Mouse (Mus musculus): ENCODE measurements around the gene Btbd16. TPM values are rescaled to one million over a fixed set of nuclear protein-coding genes. Genes with fewer than 3 reads are reported as not detected.

Btbd16 gene
- polyA plus RNA-seq, 1 experiment from 2014 or later, result not detected

DNA sequence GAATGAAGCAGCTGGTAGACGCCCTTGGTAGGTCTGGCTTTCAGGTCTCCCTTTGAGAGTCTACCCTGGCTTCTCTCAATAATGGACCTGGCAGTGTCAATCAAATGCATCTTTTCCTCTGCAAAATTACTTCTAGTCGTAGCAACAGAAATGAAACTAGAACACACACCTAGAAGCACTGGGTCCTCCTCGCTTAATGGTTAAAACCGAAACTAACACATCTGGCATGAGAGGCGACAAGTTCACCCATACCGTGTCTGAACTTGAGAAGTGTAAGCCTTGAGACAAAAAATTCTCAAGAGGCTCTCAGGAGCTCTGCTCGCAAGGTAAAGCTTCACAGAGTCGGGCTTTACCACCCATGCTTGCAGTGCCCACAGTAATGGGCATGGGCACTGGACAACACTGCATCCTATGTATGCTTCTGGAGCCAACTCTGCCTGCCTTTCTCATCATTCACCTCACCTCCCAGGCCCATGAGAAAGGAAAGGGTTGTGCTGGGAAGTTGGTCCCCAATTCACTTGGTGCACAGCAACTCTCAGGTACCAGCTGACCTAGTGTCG is 54.1 kb downstream of the Btbd16 start:
- H3K27me3 ChIP-seq (replicated peaks), result no peaks in the 10 kb centered on the region
- no peak overlapping the region for H3K4me2 ChIP-seq
- H3K27ac ChIP-seq, result no peak overlapping the region
- ATAC-seq (replicated peaks), result no peak
- no peaks in the 10 kb centered on the region for H3K4me1 ChIP-seq
- H3K9me3 ChIP-seq, result no peaks in the 10 kb centered on the region
- 90% methylated on average over 9 of the region's 9 CpGs for WGBS
- no peak overlapping the region for H3K4me3 ChIP-seq
- H3K9ac ChIP-seq, result no peak overlapping the region
- no peaks in the 10 kb centered on the region for H3K36me3 ChIP-seq (replicated peaks)

- Histone ChIP-seq H3K27ac (no peak overlapping the region), H3K36me3 (replicated peaks) (no peaks in the 10 kb centered on the region), H3K27me3 (replicated peaks) (no peaks in the 10 kb centered on the region), H3K9me3 (no peaks in the 10 kb centered on the region), H3K4me1 (no peaks in the 10 kb centered on the region), H3K4me2 (no peak overlapping the region), H3K4me3 (no peak overlapping the region), H3K9ac (no peak overlapping the region)
- ATAC-seq (replicated peaks), result no peak
- WGBS, result 87% methylated on average over 10 of the region's 10 CpGs
These were observed 54.6 kb downstream of the Btbd16 start for GRCm38 (mm10) chr7:130828475-130828874.

- WGBS, result 90% methylated on average over 5 of the region's 5 CpGs
- Histone ChIP-seq H3K9me3 (no peaks in the 10 kb centered on the region), H3K4me2 (no peak overlapping the region), H3K4me3 (no peak overlapping the region), H3K27ac (no peak overlapping the region), H3K36me3 (replicated peaks) (no peaks in the 10 kb centered on the region), H3K27me3 (replicated peaks) (no peaks in the 10 kb centered on the region), H3K9ac (no peak overlapping the region), H3K4me1 (peaks cover 15% of the 10 kb centered on the region)
- no peak for ATAC-seq (replicated peaks)
These were observed 57.7 kb downstream of the Btbd16 start for GRCm38 (mm10) chr7:130831586-130831985.

- Histone ChIP-seq H3K4me1 (peaks cover 28% of the 10 kb centered on the region), H3K9ac (no peak overlapping the region), H3K4me3 (no peak overlapping the region), H3K27me3 (replicated peaks) (no peaks in the 10 kb centered on the region), H3K27ac (no peak overlapping the region), H3K36me3 (replicated peaks) (no peaks in the 10 kb centered on the region), H3K4me2 (peak overlapping the region; percentile 25), H3K9me3 (no peaks in the 10 kb centered on the region)
- 10% methylated on average over 20 of the region's 21 CpGs for WGBS
- ATAC-seq (replicated peaks), result peak; percentile 95
These were observed 60.4 kb downstream of the Btbd16 start for GRCm38 (mm10) chr7:130834299-130834698.

DNA sequence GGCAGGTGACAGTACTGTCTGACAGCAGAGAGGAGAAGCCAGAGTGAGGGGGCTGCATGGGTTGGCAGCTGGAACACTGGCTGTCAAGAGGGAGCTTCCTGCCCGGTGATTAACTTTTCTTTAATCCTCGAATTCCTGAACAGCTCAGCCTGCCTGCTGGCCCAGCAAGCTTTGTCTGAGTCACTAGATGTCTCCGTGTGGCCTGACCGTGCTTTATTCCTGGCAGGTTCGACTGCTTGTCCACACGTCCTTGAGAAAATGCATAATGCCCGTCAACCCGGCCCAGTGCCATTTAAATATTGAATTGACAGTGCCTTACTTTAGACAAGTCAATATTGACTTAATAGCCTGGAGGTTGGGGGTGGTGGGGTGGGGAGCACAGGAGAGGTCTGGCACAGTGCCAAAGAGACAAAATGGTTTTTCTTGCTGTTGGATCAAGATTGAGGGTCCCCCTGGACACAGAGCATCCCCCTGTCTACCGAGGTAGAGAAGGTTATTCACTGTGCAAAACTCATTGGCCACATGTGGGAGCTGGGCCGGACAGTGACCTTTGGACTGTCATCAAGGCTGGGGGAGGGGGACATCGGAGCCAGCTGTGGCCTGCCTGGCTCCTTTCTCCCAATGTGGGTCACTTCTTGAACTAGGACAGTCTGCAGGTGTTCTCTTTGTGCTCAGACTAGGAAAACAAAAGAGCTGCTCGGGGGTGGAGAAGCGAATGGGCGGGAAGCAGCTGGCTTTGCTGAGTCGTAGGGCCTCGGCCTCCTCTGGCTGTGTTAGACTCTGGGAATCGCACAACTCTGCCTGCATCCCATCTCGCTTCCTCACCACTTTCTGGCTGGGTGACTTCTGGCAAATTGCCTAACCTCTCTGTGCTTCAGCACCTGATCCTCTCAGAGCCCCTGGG is 61.3 kb downstream of the Btbd16 start:
- H3K36me3 ChIP-seq (replicated peaks), result no peaks in the 10 kb centered on the region
- peak overlapping the region; percentile 10; the same call in 1 of the 2 replicates for H3K4me2 ChIP-seq
- peaks cover 28% of the 10 kb centered on the region for H3K4me1 ChIP-seq
- 8% methylated on average over 18 of the region's 18 CpGs for WGBS
- ATAC-seq (replicated peaks), result no peak
- H3K9ac ChIP-seq, result no peak overlapping the region
- no peaks in the 10 kb centered on the region for H3K27me3 ChIP-seq (replicated peaks)
- H3K9me3 ChIP-seq, result no peaks in the 10 kb centered on the region
- H3K27ac ChIP-seq, result 0 out of 2 replicates have a peak overlapping the region, but pooled peaks have one; percentile 6
- no peak overlapping the region for H3K4me3 ChIP-seq

GRCm38 (mm10) chr7:130836066-130836465 is 62.2 kb downstream of the Btbd16 start:
- no peak for ATAC-seq (replicated peaks)
- H3K4me1 ChIP-seq, result peaks cover 28% of the 10 kb centered on the region
- H3K27ac ChIP-seq, result no peak overlapping the region
- no peak overlapping the region for H3K4me2 ChIP-seq
- no peaks in the 10 kb centered on the region for H3K9me3 ChIP-seq
- H3K4me3 ChIP-seq, result no peak overlapping the region
- no peaks in the 10 kb centered on the region for H3K36me3 ChIP-seq (replicated peaks)
- 75% methylated on average over 9 of the region's 9 CpGs for WGBS
- H3K9ac ChIP-seq, result no peak overlapping the region
- H3K27me3 ChIP-seq (replicated peaks), result no peaks in the 10 kb centered on the region

DNA sequence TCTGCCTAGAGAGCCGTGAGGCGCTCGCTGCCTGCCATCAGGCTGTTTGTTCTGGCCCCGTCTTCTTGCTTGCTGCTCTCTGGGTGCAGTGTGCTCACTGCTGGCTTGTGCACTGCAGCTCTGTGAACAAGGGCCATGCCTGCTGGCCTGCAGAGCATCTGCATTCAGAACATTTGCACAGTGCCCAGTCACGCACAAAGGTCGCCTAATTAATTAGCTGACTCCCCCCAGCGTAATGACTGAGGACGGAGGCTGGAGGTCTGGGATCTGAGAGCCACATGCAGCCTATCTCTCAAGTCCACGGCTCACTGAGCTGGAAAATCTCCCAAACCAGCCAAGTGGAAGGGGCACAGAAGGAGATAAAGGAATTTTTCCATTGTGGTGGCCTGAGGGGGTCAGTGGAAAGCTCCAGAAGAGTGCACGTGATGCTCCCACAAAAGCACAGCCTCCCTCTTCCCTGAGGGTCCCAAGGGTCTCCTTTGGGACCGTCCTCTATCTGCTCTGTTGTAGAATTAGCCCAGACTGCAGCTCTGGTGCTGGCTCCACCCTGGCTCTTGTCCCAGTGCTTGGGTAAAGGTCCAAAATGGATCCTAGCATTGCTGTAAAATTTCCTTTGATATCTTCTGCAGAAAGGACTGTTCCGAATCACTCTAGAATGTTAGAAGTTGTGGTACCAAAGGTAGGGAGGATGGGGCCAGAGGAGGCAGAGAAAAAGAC is 64.2 kb downstream of the Btbd16 start:
- WGBS, result 9% methylated on average over 12 of the region's 12 CpGs

GRCm38 (mm10) chr7:130838658-130839025 is 64.8 kb downstream of the Btbd16 start:
- 45% methylated on average over 3 of the region's 3 CpGs for WGBS

More for the DNA sequence above, 64.2 kb downstream of the Btbd16 start:
- no peak overlapping the region for H3K4me3 ChIP-seq
- H3K27me3 ChIP-seq (replicated peaks), result no peaks in the 10 kb centered on the region
- H3K36me3 ChIP-seq (replicated peaks), result no peaks in the 10 kb centered on the region
- no peaks in the 10 kb centered on the region for H3K9me3 ChIP-seq
- peak; percentile 74 for ATAC-seq (replicated peaks)
- H3K4me1 ChIP-seq, result peaks cover 28% of the 10 kb centered on the region
- no peak overlapping the region for H3K4me2 ChIP-seq
- peak overlapping the region; percentile 49; the same call in 1 of the 2 replicates for H3K27ac ChIP-seq
- no peak overlapping the region for H3K9ac ChIP-seq

GRCm38 (mm10) chr7:130839380-130840100 is 65.7 kb downstream of the Btbd16 start:
- Histone ChIP-seq H3K9ac (no peak overlapping the region), H3K9me3 (no peaks in the 10 kb centered on the region), H3K36me3 (replicated peaks) (no peaks in the 10 kb centered on the region), H3K4me1 (peaks cover 24% of the 10 kb centered on the region), H3K4me2 (no peak overlapping the region), H3K4me3 (no peak overlapping the region), H3K27ac (no peak overlapping the region), H3K27me3 (replicated peaks) (no peaks in the 10 kb centered on the region)
- ATAC-seq (replicated peaks), result no peak
- WGBS, result 90% methylated on average over 12 of the region's 12 CpGs

More at GRCm38 (mm10) chr7:130838658-130839025, 64.8 kb downstream of the Btbd16 start:
- Histone ChIP-seq H3K27me3 (replicated peaks) (no peaks in the 10 kb centered on the region), H3K4me2 (no peak overlapping the region), H3K4me3 (no peak overlapping the region), H3K9ac (no peak overlapping the region), H3K4me1 (peaks cover 28% of the 10 kb centered on the region), H3K36me3 (replicated peaks) (no peaks in the 10 kb centered on the region), H3K27ac (no peak overlapping the region), H3K9me3 (no peaks in the 10 kb centered on the region)
- no peak for ATAC-seq (replicated peaks)

GRCm38 (mm10) chr7:130847164-130847718 is 73.4 kb downstream of the Btbd16 start:
- ATAC-seq (replicated peaks), result no peak
- H3K36me3 ChIP-seq (replicated peaks), result no peaks in the 10 kb centered on the region
- no peak overlapping the region for H3K4me3 ChIP-seq
- no peak overlapping the region for H3K4me2 ChIP-seq
- no peaks in the 10 kb centered on the region for H3K9me3 ChIP-seq
- H3K27me3 ChIP-seq (replicated peaks), result no peaks in the 10 kb centered on the region
- H3K4me1 ChIP-seq, result no peaks in the 10 kb centered on the region
- H3K27ac ChIP-seq, result no peak overlapping the region
- WGBS, result 91% methylated on average over 17 of the region's 17 CpGs
- no peak overlapping the region for H3K9ac ChIP-seq

- WGBS, result 60% methylated on average over 4 of the region's 4 CpGs
- no peak for ATAC-seq (replicated peaks)
- no peaks in the 10 kb centered on the region for H3K36me3 ChIP-seq (replicated peaks)
These were observed 80.9 kb downstream of the Btbd16 start for GRCm38 (mm10) chr7:130854684-130855292.

More at GRCm38 (mm10) chr7:130854684-130855292, 80.9 kb downstream of the Btbd16 start:
- H3K4me1 ChIP-seq, result no peaks in the 10 kb centered on the region
- no peaks in the 10 kb centered on the region for H3K9me3 ChIP-seq
- H3K4me3 ChIP-seq, result no peak overlapping the region
- no peaks in the 10 kb centered on the region for H3K27me3 ChIP-seq (replicated peaks)
- no peak overlapping the region for H3K4me2 ChIP-seq
- no peak overlapping the region for H3K27ac ChIP-seq
- no peak overlapping the region for H3K9ac ChIP-seq

Measured in midbrain, embryonic 15.5 days (tissue).